Mouse (Mus musculus) heart, postnatal 0 days (tissue): ENCODE results near the gene Wdr92. TPM values are rescaled to one million over a fixed set of nuclear protein-coding genes. Genes with fewer than 3 reads are reported as not detected.

Experiments
- ATAC-seq: fragments of 200-750 bp; cut with Nextera tagmentation; 2 replicates; pipeline ENCODE4 v1.8.0; 2017; ENCODE audit warnings: low read depth, moderate number of reproducible peaks, moderate library complexity; ENCODE audit not compliant: insufficient read depth
- DNase-seq: peaks from one replicate; pipeline ENCODE4 v3.0.0-alpha.2; 2016; ENCODE audit warnings: low spot score
- H3K27ac ChIP-seq: fragments of 300-500 bp; sonication (generic); 2 replicates; pipeline ENCODE4 v1.5.1; 2014; ENCODE audit warnings: low read depth, mild to moderate bottlenecking
- H3K27me3 ChIP-seq: fragments of 300-500 bp; sonication (generic); 2 replicates; pipeline ENCODE4 v1.6.1; 2014; ENCODE audit warnings: low read length, mixed read lengths; ENCODE audit not compliant: control insufficient read depth, insufficient read depth
- H3K36me3 ChIP-seq: fragments of 300-500 bp; sonication (generic); replicated peaks from 2 replicates; pipeline ENCODE4 v1.6.1; 2014; ENCODE audit warnings: low read length, mixed read lengths; ENCODE audit not compliant: control insufficient read depth, insufficient read depth
- H3K4me1 ChIP-seq: fragments of 300-500 bp; sonication (generic); 2 replicates; pipeline ENCODE4 v1.6.1; 2014; ENCODE audit warnings: antibody characterized with exemption; ENCODE audit not compliant: control insufficient read depth, insufficient read depth
- H3K4me2 ChIP-seq: fragments of 300-500 bp; sonication (generic); 2 replicates; pipeline ENCODE4 v1.6.1; 2014; ENCODE audit warnings: low read depth, mild to moderate bottlenecking, low read length, moderate library complexity
- H3K4me3 ChIP-seq: fragments of 300-500 bp; sonication (generic); 2 replicates; pipeline ENCODE4 v1.5.1; 2014; ENCODE audit warnings: low read depth, low read length
- H3K9ac ChIP-seq: fragments of 300-500 bp; sonication (generic); replicated peaks from 2 replicates; pipeline ENCODE4 v1.6.1; 2014; ENCODE audit warnings: low read depth, low read length, mixed read lengths
- H3K9me3 ChIP-seq: fragments of 300-500 bp; sonication (generic); replicated peaks from 2 replicates; pipeline ENCODE4 v1.6.1; 2016; ENCODE audit warnings: low read length; ENCODE audit not compliant: control insufficient read depth
- CTCF ChIP-seq: IDR thresholded peaks from 2 replicates; pipeline ENCODE4 v1.5.1; 2016; ENCODE audit warnings: antibody characterized with exemption, control low read depth, low read depth
- EP300 ChIP-seq: IDR thresholded peaks from 2 replicates; pipeline ENCODE4 v1.6.1; 2016; ENCODE audit warnings: antibody characterized with exemption, low read depth
- WGBS: fragments of 180-500 bp; shearing (Covaris S2); extraction: QIAGEN DNeasy Blood & Tissue Kit; methylation state at CpG from one replicate; pipeline ENCODE4 v1.1.7; 2014; 5-methylcytosine and 5-hydroxymethylcytosine counted together
- polyA plus RNA-seq: library from polyadenylated mRNA; unstranded; fragments of >200 nt; fragmentation: Nextera tagmentation; extraction: Ambion mirVana; gene quantifications from 2 replicates; pipeline ENCODE4 v1.2.1, GENCODE M21; 2015
- total RNA-seq: library from RNA; depleted of rRNA; stranded (reverse); fragments of >200 nt; gene quantifications from 2 replicates; pipeline ENCODE4 v1.2.3, GENCODE M21; 2014; ENCODE audit warnings: low replicate concordance

Wdr92 gene
- total and polyA plus RNA-seq, 2 experiments from 2014 or later: 11.4 to 15.0 TPM

GRCm38 (mm10) chr11:17176638-17177037 lies 5.3 kb upstream of the Wdr92 start:
- 93% methylated on average over 1 of the region's 1 CpGs for WGBS
- Histone ChIP-seq H3K9me3 (no peaks in the 10 kb centered on the region), H3K9ac (no peak overlapping the region), H3K27me3 (no peaks in the 10 kb centered on the region), H3K4me1 (0 out of 2 replicates have a peak, but pooled peaks cover 6% of the 10 kb centered on the region), H3K27ac (no peak overlapping the region), H3K4me3 (no peak overlapping the region), H3K36me3 (no peaks in the 10 kb centered on the region), H3K4me2 (no peak overlapping the region)
- ATAC-seq: no peak
- TF ChIP-seq EP300 (no peak), CTCF (no peak)
- DNase-seq: no peak

- WGBS: 68% methylated on average over 3 of the region's 3 CpGs
Observed at GRCm38 (mm10) chr11:17180753-17181152, 1.2 kb upstream of the Wdr92 start.

GRCm38 (mm10) chr11:17183165-17183564 lies 1.3 kb downstream of the Wdr92 start:
- Histone ChIP-seq H3K9ac (no peak overlapping the region), H3K4me2 (no peak overlapping the region), H3K9me3 (no peaks in the 10 kb centered on the region), H3K4me1 (no peaks in the 10 kb centered on the region), H3K36me3 (no peaks in the 10 kb centered on the region), H3K4me3 (no peak overlapping the region), H3K27ac (no peak overlapping the region), H3K27me3 (no peaks in the 10 kb centered on the region)
- TF ChIP-seq CTCF (no peak), EP300 (no peak)
- no peak for ATAC-seq
- 84% methylated on average over 2 of the region's 2 CpGs for WGBS
- no peak for DNase-seq

More at GRCm38 (mm10) chr11:17180753-17181152, 1.2 kb upstream of the Wdr92 start:
- ATAC-seq (no peak), DNase-seq (no peak)
- no peak overlapping the region for H3K4me3 ChIP-seq
- H3K27me3 ChIP-seq: no peaks in the 10 kb centered on the region
- H3K27ac ChIP-seq: no peak overlapping the region
- H3K9me3 ChIP-seq: no peaks in the 10 kb centered on the region
- TF ChIP-seq CTCF (no peak), EP300 (no peak)
- no peak overlapping the region for H3K9ac ChIP-seq
- no peaks in the 10 kb centered on the region for H3K4me1 ChIP-seq
- no peak overlapping the region for H3K4me2 ChIP-seq
- H3K36me3 ChIP-seq: no peaks in the 10 kb centered on the region

- H3K27ac ChIP-seq: no peak overlapping the region
- H3K27me3 ChIP-seq: no peaks in the 10 kb centered on the region
- no peak overlapping the region for H3K4me3 ChIP-seq
- H3K9me3 ChIP-seq: no peaks in the 10 kb centered on the region
- no peaks in the 10 kb centered on the region for H3K4me1 ChIP-seq
- no peak overlapping the region for H3K9ac ChIP-seq
- WGBS: 75% methylated on average over 3 of the region's 3 CpGs
- ATAC-seq (no peak), DNase-seq (no peak)
- H3K36me3 ChIP-seq: no peaks in the 10 kb centered on the region
- H3K4me2 ChIP-seq: no peak overlapping the region
- TF ChIP-seq EP300 (no peak), CTCF (no peak)
Observed at GRCm38 (mm10) chr11:17187649-17188048, 5.7 kb downstream of the Wdr92 start.

- no peaks in the 10 kb centered on the region for H3K9me3 ChIP-seq
Observed at GRCm38 (mm10) chr11:17188786-17189185, 6.9 kb downstream of the Wdr92 start.

GRCm38 (mm10) chr11:17192151-17192844 lies 10.4 kb downstream of the Wdr92 start:
- WGBS: 62% methylated on average over 9 of the region's 9 CpGs
- no peak for ATAC-seq
- H3K4me2 ChIP-seq: no peak overlapping the region
- no peaks in the 10 kb centered on the region for H3K27me3 ChIP-seq
- peaks cover 31% of the 10 kb centered on the region for H3K36me3 ChIP-seq
- no peak overlapping the region for H3K9ac ChIP-seq
- no peak for TF ChIP-seq EP300
- peak; percentile 15; the same call in 1 of the 2 replicates for TF ChIP-seq CTCF
- no peak for DNase-seq
- H3K4me3 ChIP-seq: no peak overlapping the region
- H3K4me1 ChIP-seq: no peaks in the 10 kb centered on the region
- no peaks in the 10 kb centered on the region for H3K9me3 ChIP-seq
- no peak overlapping the region for H3K27ac ChIP-seq

More at GRCm38 (mm10) chr11:17188786-17189185, 6.9 kb downstream of the Wdr92 start:
- Histone ChIP-seq H3K9ac (no peak overlapping the region), H3K4me1 (no peaks in the 10 kb centered on the region), H3K4me2 (no peak overlapping the region), H3K27me3 (no peaks in the 10 kb centered on the region), H3K4me3 (no peak overlapping the region), H3K27ac (no peak overlapping the region), H3K36me3 (no peaks in the 10 kb centered on the region)
- TF ChIP-seq EP300: no peak
- no peak for TF ChIP-seq CTCF
- no peak for DNase-seq
- 86% methylated on average over 3 of the region's 3 CpGs for WGBS
- ATAC-seq: no peak
